Mouse (Mus musculus) T-cell, adult 2 months (primary cell): ENCODE data around the gene Slc11a2.
"Not testable (repeated sequence)": the region's sequence is repeated elsewhere in the genome, so short reads cannot be mapped to it uniquely, and the experiment has no call there.

ENCODE experiments used
- DNase-seq: peaks from one replicate; pipeline ENCODE4 v3.0.0; 2022; ENCODE audit warnings: low spot score

Gene Slc11a2

DNA sequence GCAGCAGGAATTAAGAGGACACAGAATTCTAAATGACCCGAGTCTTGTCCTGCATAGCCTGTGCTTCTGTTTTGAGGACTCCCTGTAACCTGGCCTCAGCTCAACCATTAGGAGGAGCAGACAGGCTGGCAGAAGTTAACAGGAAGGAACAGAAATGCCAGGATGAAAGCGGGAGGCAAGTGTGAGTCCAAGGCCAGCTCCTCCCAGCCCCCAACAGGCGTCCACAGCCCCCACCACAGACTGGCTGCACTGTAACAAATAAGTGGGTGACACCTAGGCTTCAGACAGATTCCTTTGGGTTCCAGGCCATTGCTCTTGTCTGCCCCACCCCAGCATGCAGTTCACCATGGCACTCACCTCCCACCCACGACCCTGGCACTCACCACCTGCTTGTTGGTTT lies 22.1 kb downstream of the Slc11a2 start:
- no peak for DNase-seq

DNA sequence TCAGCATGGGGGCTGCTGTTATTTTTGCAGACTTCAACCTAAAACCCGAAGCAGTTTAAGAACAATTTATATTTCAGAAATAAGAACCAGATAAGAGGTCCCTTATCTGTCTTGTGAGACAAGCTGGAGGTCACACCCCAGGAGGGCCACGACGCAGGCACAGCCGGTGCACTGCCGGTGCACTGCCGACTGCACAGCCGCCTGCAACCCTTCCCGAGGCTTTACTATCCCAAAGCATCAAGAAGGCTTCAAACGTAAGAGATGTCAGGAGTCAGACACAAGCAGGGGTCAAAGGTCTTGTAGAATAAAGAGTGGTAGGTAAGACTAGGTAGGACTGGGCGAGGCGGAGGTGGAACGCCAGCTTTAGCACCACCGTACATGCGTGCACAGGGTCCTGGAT lies 22.5 kb downstream of the Slc11a2 start:
- DNase-seq: no peak

GRCm38 (mm10) chr15:100401811-100402210 lies 23.1 kb downstream of the Slc11a2 start:
- DNase-seq: no peak

DNA sequence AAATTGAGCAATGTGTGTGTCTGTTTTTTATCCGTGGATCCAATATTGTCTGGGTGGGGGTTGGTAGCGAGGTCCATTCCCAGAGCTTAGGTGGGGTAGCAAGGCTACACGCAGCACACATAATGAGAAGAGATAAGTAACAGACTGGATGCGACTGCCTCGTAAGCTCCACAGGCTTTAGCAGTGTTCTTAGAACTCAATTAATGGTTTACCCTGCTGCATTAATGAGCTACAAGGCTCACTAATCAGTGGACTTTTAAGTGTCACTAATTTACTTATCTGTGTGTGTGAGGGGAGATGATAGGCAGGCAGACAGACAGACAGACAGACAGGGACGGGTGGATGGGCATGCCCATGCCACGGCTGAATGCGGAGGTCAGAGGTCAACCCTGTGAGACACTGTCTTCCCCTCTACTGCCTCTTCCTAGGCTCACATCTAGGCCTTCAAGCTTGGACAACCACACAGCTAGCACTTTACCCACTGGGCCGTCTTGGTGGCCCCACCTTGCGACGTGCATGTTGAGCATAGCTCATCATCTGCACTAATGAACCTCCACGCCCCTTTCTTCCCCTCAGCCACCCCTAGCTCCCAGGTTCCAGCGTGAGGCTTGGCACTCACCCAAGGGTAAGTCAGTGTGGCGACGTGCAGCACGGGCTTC lies 24.2 kb downstream of the Slc11a2 start:
- no peak for DNase-seq

DNA sequence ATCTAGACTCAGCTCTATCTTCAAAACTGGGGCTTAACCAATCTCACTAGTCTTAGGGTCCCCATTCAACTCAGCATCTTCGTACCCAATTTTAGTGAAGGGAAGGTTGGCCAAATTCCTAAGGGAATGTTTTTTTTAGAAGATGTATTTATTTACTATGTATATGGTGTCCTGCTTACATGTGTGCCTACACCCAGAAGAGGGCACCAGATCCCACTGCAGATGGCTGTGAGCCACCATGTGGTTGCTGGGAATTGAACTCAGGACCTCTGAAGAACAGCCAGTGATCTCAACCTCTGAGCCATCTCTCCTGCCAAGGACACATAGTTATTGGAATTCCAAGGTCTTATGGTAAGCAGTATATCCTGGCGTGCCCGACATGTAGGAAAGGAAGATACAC lies 29.3 kb downstream of the Slc11a2 start:
- DNase-seq: no peak

DNA sequence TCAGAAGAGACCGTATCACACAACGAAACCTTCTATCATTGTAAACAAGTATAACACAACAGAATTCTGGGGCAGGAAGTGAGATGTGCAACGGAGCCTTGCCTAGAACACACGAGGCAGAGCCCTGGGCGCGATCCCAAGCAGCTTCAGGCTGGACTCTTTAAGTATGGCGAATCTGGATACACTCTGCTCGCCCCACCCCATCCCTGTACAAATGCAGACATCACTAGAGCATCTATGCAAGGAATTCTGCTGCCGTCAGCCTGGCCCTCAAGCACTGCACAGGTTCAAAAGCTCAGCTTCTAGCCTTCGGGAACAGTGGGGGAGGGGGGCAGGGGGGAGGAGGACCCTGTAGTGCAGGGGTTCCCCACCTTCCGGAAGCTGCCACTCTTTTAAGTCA lies 31.9 kb downstream of the Slc11a2 start:
- DNase-seq: no peak

DNA sequence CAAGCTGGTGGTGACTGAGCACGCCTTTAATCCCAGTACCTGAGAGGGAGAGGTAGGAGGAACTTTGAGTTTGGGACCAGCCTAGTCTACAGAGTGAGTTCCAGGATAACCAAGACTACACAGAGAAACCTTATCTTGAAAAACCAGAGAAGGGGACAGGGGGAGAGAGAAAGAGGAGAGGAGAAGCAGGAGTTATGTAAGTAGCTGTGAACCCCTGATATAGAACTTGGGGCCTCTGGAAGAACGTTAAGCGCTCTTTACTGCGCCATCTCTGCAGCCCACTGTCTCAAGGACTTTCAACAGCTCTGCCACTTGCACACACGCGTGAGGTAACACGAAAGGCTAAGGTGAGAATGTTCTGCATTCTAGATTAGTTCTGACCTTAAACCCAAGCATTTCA lies 33.3 kb downstream of the Slc11a2 start:
- DNase-seq: no peak

- no peak for DNase-seq
Observed at GRCm38 (mm10) chr15:100391066-100391465, 33.8 kb downstream of the Slc11a2 start.

DNA sequence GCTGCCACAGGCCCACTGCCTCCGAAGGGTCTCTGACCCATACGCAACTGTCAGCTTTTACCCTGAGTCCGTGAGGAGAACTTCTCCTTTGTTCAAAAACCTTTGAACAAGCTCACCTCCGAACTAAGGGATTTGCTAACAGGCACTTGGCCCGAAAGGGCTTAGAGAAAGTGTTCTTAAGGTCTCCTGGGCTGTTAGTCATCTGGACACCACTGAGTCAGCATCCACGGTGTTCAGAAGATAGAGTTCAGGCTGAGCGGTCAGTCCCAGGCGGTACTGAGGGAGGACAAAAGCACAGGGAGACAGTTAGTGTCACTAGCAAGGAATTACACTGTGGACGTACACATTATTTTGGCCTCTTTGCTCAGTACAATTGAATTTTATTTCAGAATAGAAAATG lies 36.0 kb downstream of the Slc11a2 start:
- DNase-seq: no peak

DNA sequence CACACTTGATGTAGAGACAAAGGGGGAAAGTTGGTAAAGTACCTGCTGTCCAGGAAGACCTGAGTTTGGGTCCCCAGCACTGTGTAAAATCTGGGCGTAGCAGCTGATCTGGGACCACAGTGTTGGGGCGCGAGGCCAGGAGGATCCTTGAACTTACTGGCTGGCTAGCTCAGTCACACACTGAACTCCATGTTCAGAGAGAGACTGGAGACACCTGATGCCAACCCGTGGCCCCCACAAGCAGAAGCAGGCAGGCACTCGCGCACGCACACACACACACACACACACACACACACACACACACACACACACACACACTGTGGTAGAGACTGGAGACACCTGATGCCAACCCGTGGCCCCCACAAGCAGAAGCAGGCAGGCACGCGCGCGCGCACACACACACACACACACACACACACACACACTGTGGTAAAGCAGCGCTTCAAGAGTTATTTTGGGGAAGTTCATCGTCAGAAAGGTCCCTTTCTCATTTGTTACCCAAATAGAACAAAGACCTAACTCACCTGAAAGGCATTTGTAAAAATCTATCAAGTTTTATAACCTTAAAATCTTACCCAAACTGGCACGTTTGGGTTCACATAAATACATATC lies 36.5 kb downstream of the Slc11a2 start:
- no peak for DNase-seq

DNA sequence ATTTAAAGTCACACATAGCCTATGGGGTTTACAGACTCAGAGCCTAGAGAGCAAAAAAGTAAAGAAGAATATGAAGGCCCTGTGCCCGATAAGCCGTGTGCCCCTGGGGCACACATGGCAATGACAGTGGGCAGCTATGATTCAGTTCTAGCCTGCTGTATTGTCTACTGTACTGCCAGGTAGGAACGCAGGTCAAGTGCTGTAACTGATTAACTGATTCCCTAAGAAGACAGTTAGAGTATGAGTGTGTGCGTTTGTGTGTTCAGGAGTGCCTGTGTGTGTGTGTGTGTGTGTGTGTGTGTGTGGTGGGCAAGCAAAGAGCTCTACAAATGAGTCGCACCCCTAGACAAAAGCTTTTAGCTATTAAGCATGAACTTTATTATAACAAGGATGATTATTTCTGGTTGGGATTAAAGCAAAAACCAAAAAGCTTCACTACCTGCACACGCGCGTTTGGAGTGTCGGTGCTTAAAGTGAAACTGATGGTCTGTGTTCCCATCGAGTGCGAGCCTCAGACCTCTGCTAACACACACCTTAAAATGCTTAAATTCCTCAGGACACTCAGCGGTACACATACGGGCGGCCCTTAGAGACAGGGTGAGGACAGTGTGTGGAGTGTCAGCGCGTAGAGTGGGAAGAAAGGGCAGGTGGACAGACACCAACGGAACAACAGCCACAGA lies 37.2 kb downstream of the Slc11a2 start:
- no peak for DNase-seq

- DNase-seq: no peak
Observed at GRCm38 (mm10) chr15:100385705-100386104, 39.2 kb downstream of the Slc11a2 start.

DNA sequence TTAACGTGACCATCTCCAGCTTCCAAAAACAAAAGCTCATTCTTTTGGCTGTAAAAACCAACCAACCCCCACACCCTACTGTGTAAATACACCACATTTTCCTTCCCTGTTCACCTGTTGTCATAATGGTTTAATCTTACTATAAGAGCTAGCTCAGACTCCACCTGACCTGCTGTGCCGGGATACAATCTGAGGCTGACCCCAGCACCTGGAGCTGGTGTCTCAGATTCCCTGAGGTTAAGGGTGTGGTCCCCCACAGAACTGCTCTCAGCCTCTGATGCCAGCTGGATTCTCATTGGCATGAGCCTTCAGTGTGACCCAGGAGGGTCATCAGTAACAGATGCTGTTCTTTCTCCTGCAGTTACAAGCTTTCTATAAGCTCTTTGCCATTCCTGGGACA lies 44.8 kb downstream of the Slc11a2 start:
- DNase-seq: no peak

DNA sequence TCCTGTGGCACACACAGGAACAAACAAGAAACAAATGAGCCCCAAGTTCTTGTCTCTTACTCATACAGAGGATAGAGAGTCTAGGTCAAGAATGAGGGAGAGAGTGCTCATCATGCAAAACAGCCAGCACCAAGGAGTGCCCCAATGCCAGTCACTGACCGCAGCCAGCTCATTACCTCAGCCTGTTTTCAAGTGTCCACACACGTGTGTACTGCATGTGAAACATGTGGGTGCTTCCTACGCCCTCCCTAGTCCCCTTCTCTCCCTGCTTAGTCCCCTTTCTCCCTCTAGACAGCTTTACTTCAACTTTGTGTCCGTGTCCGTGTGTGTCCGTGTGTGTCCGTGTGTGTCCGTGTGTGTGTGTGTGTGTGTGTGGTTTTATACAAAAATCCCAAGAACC lies 45.2 kb downstream of the Slc11a2 start:
- DNase-seq: no peak

DNA sequence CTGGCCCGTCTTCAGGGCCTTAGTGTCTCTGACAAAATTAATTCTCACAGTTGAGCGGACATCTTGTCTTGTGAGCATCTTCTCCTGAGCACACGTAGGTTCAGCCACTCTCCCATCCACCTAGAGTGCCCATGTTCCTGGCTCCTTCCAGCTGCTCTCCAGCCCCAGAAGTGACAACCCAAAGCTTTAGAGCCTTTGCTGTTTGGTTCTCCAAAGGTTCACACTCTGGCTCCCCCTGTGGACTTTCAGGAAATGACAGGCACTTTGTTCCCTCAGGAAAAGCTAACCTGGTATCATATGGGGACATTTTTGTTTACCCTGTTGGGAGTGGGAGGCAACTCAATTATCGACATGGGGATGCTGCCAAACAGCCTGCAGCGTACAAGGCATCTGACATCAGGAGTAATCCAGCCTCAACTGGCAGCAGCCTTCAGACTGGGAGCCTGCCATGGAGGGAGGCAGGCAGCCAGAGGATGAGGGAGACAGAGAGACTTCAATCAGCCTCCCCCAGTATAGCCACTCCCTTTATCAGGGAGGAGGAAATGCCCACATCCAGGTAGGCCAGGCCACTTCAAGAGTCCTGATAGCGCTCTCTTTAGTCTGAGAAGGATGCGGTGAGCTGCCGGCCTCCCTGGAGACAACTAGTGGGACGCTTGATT lies 46.9 kb downstream of the Slc11a2 start:
- not testable (repeated sequence) for DNase-seq

DNA sequence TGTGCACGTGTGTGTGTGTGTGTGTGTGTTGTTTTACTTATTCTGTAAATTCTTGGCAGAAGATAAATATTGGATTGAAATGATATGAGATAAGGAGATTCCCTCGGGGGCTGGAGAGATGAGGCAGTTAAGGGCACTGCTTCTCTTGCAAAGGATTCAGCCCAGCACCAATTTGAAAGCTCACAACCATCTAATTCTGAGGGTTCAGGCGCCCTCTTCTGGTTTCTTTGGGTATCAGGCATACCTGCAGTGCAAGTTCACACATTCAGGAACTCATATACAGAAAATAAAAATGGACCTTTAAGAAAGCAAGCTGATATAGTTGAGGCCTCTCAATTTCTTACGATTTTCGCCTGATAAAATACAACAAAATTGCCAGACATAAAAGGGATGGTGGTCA lies 49.8 kb downstream of the Slc11a2 start:
- peak; percentile 30 for DNase-seq

DNA sequence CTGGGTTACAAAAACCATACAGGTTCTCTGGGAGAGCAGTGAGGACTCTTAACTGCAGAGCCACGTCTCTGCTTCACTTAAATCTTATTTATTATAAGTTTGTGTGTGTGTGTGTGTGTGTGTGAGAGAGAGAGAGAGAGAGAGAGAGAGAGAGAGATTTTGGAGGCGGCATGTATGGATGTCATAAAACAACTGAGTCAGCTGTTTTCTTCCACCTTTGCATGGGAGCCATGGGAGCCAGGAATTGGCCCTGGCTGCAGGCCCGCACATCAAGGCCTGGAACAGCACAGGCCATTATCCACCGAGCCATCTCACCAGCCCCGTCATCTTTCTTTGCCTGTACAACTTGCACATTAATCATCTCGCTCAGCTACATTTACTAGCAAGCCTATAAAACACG lies 57.8 kb downstream of the Slc11a2 start:
- DNase-seq: no peak

- not testable (repeated sequence) for DNase-seq
Observed at GRCm38 (mm10) chr15:100365967-100366366, 58.9 kb downstream of the Slc11a2 start.

- DNase-seq: no peak
Observed at GRCm38 (mm10) chr15:100364242-100364641, 60.6 kb downstream of the Slc11a2 start, which contains the start of gene Higd1c. Higd1c (plus strand) TSS chr15:100364542.

- no peak for DNase-seq
Observed at GRCm38 (mm10) chr15:100355876-100356275, 69.0 kb downstream of the Slc11a2 start.

DNA sequence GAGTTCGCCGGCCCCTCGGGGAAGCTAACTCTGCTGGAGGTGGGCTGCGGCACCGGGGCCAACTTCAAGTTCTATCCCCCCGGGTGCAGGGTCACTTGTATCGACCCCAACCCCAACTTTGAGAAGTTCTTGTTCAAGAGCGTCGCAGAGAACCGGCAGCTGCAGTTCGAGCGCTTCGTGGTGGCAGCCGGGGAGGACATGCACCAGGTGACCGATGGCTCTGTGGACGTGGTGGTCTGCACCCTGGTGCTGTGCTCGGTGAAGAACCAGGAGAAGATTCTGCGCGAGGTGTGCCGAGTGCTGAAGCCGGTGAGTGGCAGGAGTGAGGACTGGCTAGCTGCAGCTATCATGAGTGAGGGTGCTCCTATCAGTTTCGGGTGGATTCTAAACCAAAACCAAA lies 71.5 kb downstream of the Slc11a2 start:
- not testable (repeated sequence) for DNase-seq

- DNase-seq: no peak
Observed at GRCm38 (mm10) chr15:100352711-100353250, 72.1 kb downstream of the Slc11a2 start, which contains the start of the genes Methig1 and Mettl7a2. Methig1 (plus strand) TSS chr15:100353149. Mettl7a2 (plus strand) TSS chr15:100353200.
